Mouse (Mus musculus): ENCODE measurements around the gene Dennd1a. TPM values are rescaled to one million over a fixed set of nuclear protein-coding genes. Genes with fewer than 3 reads are reported as not detected.
A peak's percentile ranks its signal among the peaks of the same experiment; 100 is the strongest.

Dennd1a gene
- polyA plus RNA-seq, 1 experiment from 2014 or later: 11.5 TPM

GRCm38 (mm10) chr2:38285781-38286432 is 1.3 kb downstream of the Dennd1a start:
- Histone ChIP-seq H3K9ac (peak overlapping the region; percentile 86), H3K27me3 (ENCODE audit: insufficient read depth, low read length) (no peaks in the 10 kb centered on the region), H3K4me2 (peak overlapping the region; percentile 79), H3K36me3 (ENCODE audit: insufficient read depth) (no peaks in the 10 kb centered on the region), H3K4me1 (ENCODE audit: insufficient read depth) (no peaks in the 10 kb centered on the region), H3K9me3 (ENCODE audit: low read depth, low read length) (no peaks in the 10 kb centered on the region), H3K4me3 (ENCODE audit: low read depth, low read length) (peak overlapping the region; percentile 87), H3K27ac (ENCODE audit: low read depth) (peak overlapping the region; percentile 90; the same call in 1 of the 2 replicates)
- peak; percentile 7 for DNase-seq
- no peak for TF ChIP-seq CTCF (IDR thresholded peaks at IDR 0.05; ENCODE audit: low read depth)
- 49% methylated on average over 4 of the region's 4 CpGs for WGBS
- no peak for ATAC-seq (ENCODE audit: insufficient read depth)

GRCm38 (mm10) chr2:38283961-38284360 is 3.2 kb downstream of the Dennd1a start:
- WGBS: 61% methylated on average over 1 of the region's 1 CpGs
- Histone ChIP-seq H3K27ac (ENCODE audit: low read depth) (no peak overlapping the region), H3K9me3 (ENCODE audit: low read depth, low read length) (no peaks in the 10 kb centered on the region), H3K4me3 (ENCODE audit: low read depth, low read length) (no peak overlapping the region), H3K36me3 (ENCODE audit: insufficient read depth) (no peaks in the 10 kb centered on the region), H3K4me1 (ENCODE audit: insufficient read depth) (no peaks in the 10 kb centered on the region), H3K4me2 (no peak overlapping the region), H3K9ac (no peak overlapping the region), H3K27me3 (ENCODE audit: insufficient read depth, low read length) (no peaks in the 10 kb centered on the region)
- no peak for DNase-seq
- ATAC-seq (ENCODE audit: insufficient read depth): no peak
- no peak for TF ChIP-seq CTCF (IDR thresholded peaks at IDR 0.05; ENCODE audit: low read depth)

GRCm38 (mm10) chr2:38280376-38280775 is 6.8 kb downstream of the Dennd1a start:
- no peaks in the 10 kb centered on the region for H3K27me3 ChIP-seq (ENCODE audit: insufficient read depth, low read length)
- no peaks in the 10 kb centered on the region for H3K4me1 ChIP-seq (ENCODE audit: insufficient read depth)
- no peak overlapping the region for H3K27ac ChIP-seq (ENCODE audit: low read depth)
- DNase-seq (no peak), ATAC-seq (ENCODE audit: insufficient read depth) (no peak)
- H3K9ac ChIP-seq: no peak overlapping the region
- H3K4me3 ChIP-seq (ENCODE audit: low read depth, low read length): no peak overlapping the region
- no peaks in the 10 kb centered on the region for H3K36me3 ChIP-seq (ENCODE audit: insufficient read depth)
- H3K9me3 ChIP-seq (ENCODE audit: low read depth, low read length): no peaks in the 10 kb centered on the region
- no peak overlapping the region for H3K4me2 ChIP-seq
- TF ChIP-seq CTCF (IDR thresholded peaks at IDR 0.05; ENCODE audit: low read depth): no peak

GRCm38 (mm10) chr2:38274973-38275372 is 12.2 kb downstream of the Dennd1a start:
- H3K27me3 ChIP-seq (ENCODE audit: insufficient read depth, low read length): no peaks in the 10 kb centered on the region
- H3K9ac ChIP-seq: no peak overlapping the region
- no peak overlapping the region for H3K4me3 ChIP-seq (ENCODE audit: low read depth, low read length)
- no peak overlapping the region for H3K4me2 ChIP-seq
- WGBS: 93% methylated on average over 2 of the region's 2 CpGs
- TF ChIP-seq CTCF (IDR thresholded peaks at IDR 0.05; ENCODE audit: low read depth): no peak
- H3K9me3 ChIP-seq (ENCODE audit: low read depth, low read length): no peaks in the 10 kb centered on the region
- DNase-seq: no peak
- no peak overlapping the region for H3K27ac ChIP-seq (ENCODE audit: low read depth)
- no peaks in the 10 kb centered on the region for H3K36me3 ChIP-seq (ENCODE audit: insufficient read depth)
- no peaks in the 10 kb centered on the region for H3K4me1 ChIP-seq (ENCODE audit: insufficient read depth)
- no peak for ATAC-seq (ENCODE audit: insufficient read depth)

- H3K4me3 ChIP-seq (ENCODE audit: low read depth, low read length): no peak overlapping the region
- H3K9me3 ChIP-seq (ENCODE audit: low read depth, low read length): no peaks in the 10 kb centered on the region
- no peak overlapping the region for H3K27ac ChIP-seq (ENCODE audit: low read depth)
- no peak overlapping the region for H3K9ac ChIP-seq
- no peaks in the 10 kb centered on the region for H3K4me1 ChIP-seq (ENCODE audit: insufficient read depth)
- DNase-seq (no peak), ATAC-seq (ENCODE audit: insufficient read depth) (no peak)
- no peaks in the 10 kb centered on the region for H3K36me3 ChIP-seq (ENCODE audit: insufficient read depth)
- H3K27me3 ChIP-seq (ENCODE audit: insufficient read depth, low read length): no peaks in the 10 kb centered on the region
- 59% methylated on average over 2 of the region's 2 CpGs for WGBS
- H3K4me2 ChIP-seq: no peak overlapping the region
- no peak for TF ChIP-seq CTCF (IDR thresholded peaks at IDR 0.05; ENCODE audit: low read depth)
Measured at GRCm38 (mm10) chr2:38263653-38264052, 23.5 kb downstream of the Dennd1a start.

- H3K27ac ChIP-seq (ENCODE audit: low read depth): no peak overlapping the region
- no peak overlapping the region for H3K4me3 ChIP-seq (ENCODE audit: low read depth, low read length)
- ATAC-seq (ENCODE audit: insufficient read depth) (no peak), DNase-seq (no peak)
- H3K9me3 ChIP-seq (ENCODE audit: low read depth, low read length): no peaks in the 10 kb centered on the region
- no peak for TF ChIP-seq CTCF (IDR thresholded peaks at IDR 0.05; ENCODE audit: low read depth)
- H3K27me3 ChIP-seq (ENCODE audit: insufficient read depth, low read length): no peaks in the 10 kb centered on the region
- no peak overlapping the region for H3K4me2 ChIP-seq
- H3K36me3 ChIP-seq (ENCODE audit: insufficient read depth): no peaks in the 10 kb centered on the region
- no peaks in the 10 kb centered on the region for H3K4me1 ChIP-seq (ENCODE audit: insufficient read depth)
- no peak overlapping the region for H3K9ac ChIP-seq
Measured at GRCm38 (mm10) chr2:38259052-38259451, 28.1 kb downstream of the Dennd1a start.

- Histone ChIP-seq H3K4me3 (ENCODE audit: low read depth, low read length) (no peak overlapping the region), H3K4me2 (no peak overlapping the region), H3K27ac (ENCODE audit: low read depth) (no peak overlapping the region), H3K9ac (no peak overlapping the region), H3K4me1 (ENCODE audit: insufficient read depth) (no peaks in the 10 kb centered on the region), H3K36me3 (ENCODE audit: insufficient read depth) (0 out of 2 replicates have a peak, but pooled peaks cover 3% of the 10 kb centered on the region), H3K27me3 (ENCODE audit: insufficient read depth, low read length) (no peaks in the 10 kb centered on the region), H3K9me3 (ENCODE audit: low read depth, low read length) (no peaks in the 10 kb centered on the region)
- no peak for DNase-seq
- no peak for ATAC-seq (ENCODE audit: insufficient read depth)
- 87% methylated on average over 1 of the region's 1 CpGs for WGBS
- no peak for TF ChIP-seq CTCF (IDR thresholded peaks at IDR 0.05; ENCODE audit: low read depth)
Measured at GRCm38 (mm10) chr2:38237616-38238015, 49.6 kb downstream of the Dennd1a start.
